Mouse (Mus musculus): ENCODE measurements around the gene Gm10721. TPM values are rescaled to one million over a fixed set of nuclear protein-coding genes. Genes with fewer than 3 reads are reported as not detected.
A peak's percentile ranks its signal among the peaks of the same experiment; 100 is the strongest.
"Not testable (repeated sequence)": the region's sequence is repeated elsewhere in the genome, so short reads cannot be mapped to it uniquely, and the experiment has no call there.

The Gm10721 gene
- total RNA-seq, 2 experiments from 2014 or later: 0.74 TPM; not detected in 1

- peak; percentile 23 to 40 for DNase-seq (ENCODE audit: low spot score in 2 of 2)
Measured at GRCm38 (mm10) chr9:3024912-3025467, 12.1 kb downstream of the Gm10721 start, which contains the start of gene Gm10717. Gene Gm10717 (plus strand): TSS chr9:3025417.

- DNase-seq (ENCODE audit: low spot score in 2 of 2): peak; percentile 56 to 76
Measured at GRCm38 (mm10) chr9:3025653-3026052, 12.7 kb downstream of the Gm10721 start.

GRCm38 (mm10) chr9:3026136-3026535, 13.2 kb downstream of the Gm10721 start:
- DNase-seq (ENCODE audit: low spot score in 2 of 2): not testable (repeated sequence)

GRCm38 (mm10) chr9:3026741-3027140, 13.8 kb downstream of the Gm10721 start:
- not testable (repeated sequence) for DNase-seq (ENCODE audit: low spot score in 2 of 2)

- not testable (repeated sequence) for DNase-seq (ENCODE audit: low spot score in 2 of 2)
Measured at GRCm38 (mm10) chr9:3027200-3027599, 14.3 kb downstream of the Gm10721 start.

GRCm38 (mm10) chr9:3029276-3030000, 16.5 kb downstream of the Gm10721 start:
- DNase-seq (ENCODE audit: low spot score in 2 of 2): peak in 1 of 2 experiments; percentile 12

- not testable (repeated sequence) for DNase-seq (ENCODE audit: low spot score in 2 of 2)
Measured at GRCm38 (mm10) chr9:3030677-3031318, 17.9 kb downstream of the Gm10721 start.

GRCm38 (mm10) chr9:3034299-3034698, 21.4 kb downstream of the Gm10721 start, which contains the start of gene Gm17535:
Gene Gm17535 (plus strand): TSS chr9:3034599.
- DNase-seq (ENCODE audit: low spot score in 2 of 2): not testable (repeated sequence)

GRCm38 (mm10) chr9:3036577-3036976, 23.6 kb downstream of the Gm10721 start, which contains the start of gene Gm10715:
Gene Gm10715 (plus strand): TSS chr9:3036877.
- DNase-seq (ENCODE audit: low spot score in 2 of 2): not testable (repeated sequence)

- DNase-seq (ENCODE audit: low spot score in 2 of 2): not testable (repeated sequence)
Measured at GRCm38 (mm10) chr9:3038161-3038560, 25.2 kb downstream of the Gm10721 start.

Small RNA genes within 50 kb of the gene (microRNA-seq; reads per million reads assigned to microRNA genes)
- gene Mir101c (ENCODE audit: borderline number of aligned reads in 2 of 2): 0 reads per million in 2 experiments

Other genes starting within 250 kb of the Gm10721 start
- not detected for gene Gm10722, start 12.2 kb upstream of the Gm10721 start, total RNA-seq (2021)
- not detected for gene Gm11168, start 9.8 kb upstream of the Gm10721 start, total RNA-seq (2021)
- not detected for gene Gm10720, start 2.5 kb downstream of the Gm10721 start, total RNA-seq (2021)
- gene Gm10719, start 4.3 kb downstream of the Gm10721 start, total RNA-seq (2021): 1 to 10 TPM in 1 of 2 experiments, not detected in 1; 2.0 TPM
- 1 to 10 TPM; 1.1 to 1.2 TPM for gene Gm10718, start 10.4 kb downstream of the Gm10721 start, total RNA-seq (2021)
- gene Gm10717, start 12.3 kb downstream of the Gm10721 start, total RNA-seq (2021): 1 to 10 TPM in 1 of 2 experiments, not detected in 1; 1.2 TPM
- not detected for gene Gm17535, start 21.5 kb downstream of the Gm10721 start, total RNA-seq (2021)
- not detected for gene Gm10715, start 23.7 kb downstream of the Gm10721 start, total RNA-seq (2021)

Data from adrenal gland, adult 18-20 months (tissue).